In the genomic region with DNA sequence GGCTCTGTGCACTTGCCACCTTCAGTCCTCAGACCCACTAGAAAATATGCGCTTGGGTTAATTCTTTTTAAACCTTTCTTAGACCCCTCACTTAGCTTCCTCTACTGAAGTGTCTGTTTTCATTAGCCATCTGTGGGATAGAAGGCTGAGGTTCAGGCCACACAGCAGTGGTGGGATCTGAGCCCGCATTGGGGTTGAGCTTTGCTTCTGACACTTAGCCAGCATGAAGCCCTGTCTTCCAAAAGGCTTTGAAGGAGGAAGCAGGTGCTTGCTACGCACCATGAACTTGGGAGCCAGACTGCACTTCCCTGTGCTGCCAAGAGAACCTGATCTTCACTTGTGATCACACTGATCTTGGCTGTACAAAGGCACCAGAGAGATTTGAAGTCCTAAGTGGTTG, we compare ENCODE assay signal across 26 mouse cellular contexts. TPM values are rescaled to one million over a fixed set of nuclear protein-coding genes. Genes with fewer than 3 reads are reported as not detected.
"Had no signal": no experiment of that assay in that cellular context is flagged by ENCODE, and none has a peak within 500 bp of the region (broad histone marks: within the 10 kb centered on the region; RNA-seq: fewer than 3 reads in every experiment).

No protein-coding gene starts in this region.

- ATAC-seq: inflammation-experienced regulatory T-cells, adult 6 months; intestine, embryonic 15.5 days; intestine, postnatal 0 days; liver, embryonic 12.5 days had no signal

- H3K4me3 ChIP-seq: gastrocnemius, adult 2 months; heart, embryonic 10.5 days; heart, embryonic 12.5 days; hindbrain, embryonic 10.5 days; hindbrain, embryonic 13.5 days; hindbrain, embryonic 15.5 days; intestine, embryonic 15.5 days; limb, embryonic 13.5 days; limb, embryonic 15.5 days; liver, embryonic 12.5 days had no signal

- H3K9ac ChIP-seq: heart, embryonic 12.5 days; hindbrain, embryonic 13.5 days; hindbrain, embryonic 15.5 days; intestine, embryonic 15.5 days; limb, embryonic 13.5 days; limb, embryonic 15.5 days; liver, embryonic 12.5 days; liver, embryonic 14.5 days had no signal

- DNase-seq: gastrocnemius, adult 2 months; gastrocnemius, postnatal 10 days; gastrocnemius, postnatal 36 days; heart, adult 18-20 months; heart, postnatal 10 days; heart, postnatal 4 days; kidney, adult 18-20 months; kidney, adult 8-10 months; kidney, postnatal 10 days; kidney, postnatal 36 days; layer of hippocampus, adult 9-11 months; layer of hippocampus, postnatal 36 days had no signal

- H3K36me3 ChIP-seq: heart, embryonic 10.5 days; heart, embryonic 12.5 days; hindbrain, embryonic 10.5 days; hindbrain, embryonic 13.5 days; hindbrain, embryonic 15.5 days; intestine, embryonic 15.5 days; limb, embryonic 13.5 days; limb, embryonic 15.5 days; liver, embryonic 12.5 days had no signal

- H3K4me1 ChIP-seq: heart, embryonic 12.5 days; hindbrain, embryonic 10.5 days; hindbrain, embryonic 13.5 days; hindbrain, embryonic 15.5 days; intestine, embryonic 15.5 days; limb, embryonic 13.5 days; limb, embryonic 15.5 days; liver, embryonic 12.5 days had no signal

- H3K9me3 ChIP-seq: heart, embryonic 10.5 days; heart, embryonic 12.5 days; hindbrain, embryonic 10.5 days; hindbrain, embryonic 13.5 days; hindbrain, embryonic 15.5 days; intestine, embryonic 15.5 days; limb, embryonic 13.5 days; limb, embryonic 15.5 days; liver, embryonic 12.5 days had no signal

- H3K27ac ChIP-seq: gastrocnemius, adult 2 months; heart, embryonic 10.5 days; hindbrain, embryonic 10.5 days; hindbrain, embryonic 13.5 days; hindbrain, embryonic 15.5 days; intestine, embryonic 15.5 days; limb, embryonic 13.5 days; limb, embryonic 15.5 days; liver, embryonic 12.5 days; liver, embryonic 14.5 days had no signal

- H3K4me2 ChIP-seq: heart, embryonic 12.5 days; hindbrain, embryonic 13.5 days; hindbrain, embryonic 15.5 days; intestine, embryonic 15.5 days; limb, embryonic 13.5 days; limb, embryonic 15.5 days; liver, embryonic 12.5 days had no signal

- H3K27me3 ChIP-seq: heart, embryonic 12.5 days; hindbrain, embryonic 13.5 days; hindbrain, embryonic 15.5 days; intestine, embryonic 15.5 days; limb, embryonic 13.5 days; limb, embryonic 15.5 days; liver, embryonic 12.5 days had no signal

RNA-seq across cellular contexts. Expression of gene Edn3, which starts 59.9 kb away (rescaled TPM):
- total RNA-seq: granulocyte monocyte progenitor cell, adult 5-6 weeks had no signal
- polyA plus RNA-seq: inflammation-experienced regulatory T-cells, adult 6 months; liver, adult 2 months had no signal
